Mouse (Mus musculus): Measurements from ENCODE around the gene Ncam1. TPM values are rescaled to one million over a fixed set of nuclear protein-coding genes. Genes with fewer than 3 reads are reported as not detected.

The Ncam1 gene
- polyA plus RNA-seq, 1 experiment from 2014 or later: 446 TPM

DNA sequence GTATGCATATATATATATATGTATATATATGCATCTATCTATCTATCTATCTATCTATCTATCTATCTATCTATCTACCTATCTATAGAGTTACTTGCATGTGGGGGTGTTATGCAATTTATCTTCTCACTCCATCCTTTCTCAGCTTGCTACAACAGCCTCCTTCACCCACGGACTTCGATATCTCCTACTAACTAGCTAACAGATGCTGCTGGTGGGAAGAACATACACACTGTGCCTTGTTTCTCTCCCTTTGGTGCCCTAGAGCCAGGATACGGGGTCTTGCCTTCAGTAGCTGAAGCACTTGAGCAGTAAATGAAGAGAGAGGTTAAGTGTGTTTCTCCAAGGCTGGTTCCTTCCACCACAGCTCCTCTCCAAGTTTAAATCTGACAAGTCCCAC is 289.6 kb downstream of the Ncam1 start:
- ATAC-seq (ENCODE audit: low FRiP score): no peak
- H3K27me3 ChIP-seq: no peaks in the 10 kb centered on the region
- H3K9me3 ChIP-seq: no peaks in the 10 kb centered on the region
- no peak overlapping the region for H3K4me3 ChIP-seq
- WGBS: 93% methylated on average over 3 of the region's 3 CpGs
- H3K4me1 ChIP-seq (replicated peaks): no peaks in the 10 kb centered on the region
- no peak overlapping the region for H3K27ac ChIP-seq
- H3K4me2 ChIP-seq: no peak overlapping the region
- peaks cover 74% of the 10 kb centered on the region for H3K36me3 ChIP-seq
- H3K9ac ChIP-seq: no peak overlapping the region

DNA sequence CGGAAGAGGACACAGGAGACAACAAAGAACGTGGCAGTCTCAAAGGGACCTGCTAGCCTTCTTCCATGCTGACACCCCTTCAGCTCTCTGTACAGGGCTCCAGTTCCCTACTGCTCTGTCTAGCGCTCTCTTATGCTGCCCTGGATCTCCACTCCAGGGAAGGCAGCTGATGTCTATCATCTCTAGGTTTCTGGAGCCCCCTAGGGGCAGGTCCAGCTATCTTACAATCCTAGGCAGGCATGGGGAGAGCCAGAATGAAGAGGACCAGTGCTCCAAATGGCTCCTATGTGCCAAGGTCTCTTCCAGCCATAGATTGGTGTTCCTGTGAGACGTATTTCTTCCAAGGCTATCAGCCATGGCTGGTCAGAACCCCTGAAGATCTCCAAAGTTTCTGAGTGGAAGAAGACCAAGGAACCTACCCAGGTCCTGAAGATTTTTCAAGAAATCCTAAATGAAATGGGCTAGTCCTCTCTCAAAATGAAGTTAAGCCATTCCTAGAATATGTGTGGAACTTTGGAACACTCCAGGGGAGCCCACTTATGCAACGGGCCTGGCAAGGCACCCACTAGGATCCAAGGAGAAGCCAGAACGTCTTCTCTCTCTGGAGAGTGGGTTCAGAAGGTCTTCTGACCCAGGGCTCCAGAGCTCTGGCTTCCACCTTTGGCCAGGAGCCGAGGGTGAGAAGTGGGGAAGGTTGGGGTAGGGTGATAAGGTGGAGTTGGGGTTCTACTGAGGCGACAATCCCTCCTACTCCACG is 290.7 kb downstream of the Ncam1 start:
- no peaks in the 10 kb centered on the region for H3K4me1 ChIP-seq (replicated peaks)
- no peak overlapping the region for H3K4me3 ChIP-seq
- no peaks in the 10 kb centered on the region for H3K27me3 ChIP-seq
- H3K36me3 ChIP-seq: peaks cover 75% of the 10 kb centered on the region
- 96% methylated on average over 9 of the region's 9 CpGs for WGBS
- H3K27ac ChIP-seq: no peak overlapping the region
- H3K9me3 ChIP-seq: no peaks in the 10 kb centered on the region
- H3K9ac ChIP-seq: no peak overlapping the region
- H3K4me2 ChIP-seq: no peak overlapping the region
- no peak for ATAC-seq (ENCODE audit: low FRiP score)

DNA sequence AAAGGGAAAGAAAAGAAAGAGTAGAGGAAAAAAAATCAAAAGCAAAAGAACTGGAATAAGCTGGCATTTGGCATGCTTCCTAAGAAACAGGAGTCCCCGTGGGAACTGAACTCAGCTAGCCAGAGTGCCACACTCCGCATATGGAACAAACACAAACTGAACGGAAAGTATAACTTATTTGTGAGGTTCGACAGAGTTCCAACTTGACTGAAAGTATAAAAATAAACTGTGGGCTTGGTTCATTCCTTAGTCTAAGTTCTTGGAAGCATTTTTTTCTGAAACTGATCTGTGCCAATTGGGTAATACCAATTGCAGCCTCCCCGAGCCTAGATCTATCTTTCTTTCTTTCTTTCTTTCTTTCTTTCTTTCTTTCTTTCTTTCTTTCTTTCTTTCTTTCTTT is 294.1 kb downstream of the Ncam1 start:
- Histone ChIP-seq H3K27ac (no peak overlapping the region), H3K9me3 (no peaks in the 10 kb centered on the region), H3K36me3 (peaks cover 54% of the 10 kb centered on the region), H3K9ac (no peak overlapping the region), H3K4me1 (replicated peaks) (no peaks in the 10 kb centered on the region), H3K27me3 (no peaks in the 10 kb centered on the region), H3K4me2 (no peak overlapping the region), H3K4me3 (no peak overlapping the region)
- 76% methylated on average over 5 of the region's 5 CpGs for WGBS
- ATAC-seq (ENCODE audit: low FRiP score): no peak

DNA sequence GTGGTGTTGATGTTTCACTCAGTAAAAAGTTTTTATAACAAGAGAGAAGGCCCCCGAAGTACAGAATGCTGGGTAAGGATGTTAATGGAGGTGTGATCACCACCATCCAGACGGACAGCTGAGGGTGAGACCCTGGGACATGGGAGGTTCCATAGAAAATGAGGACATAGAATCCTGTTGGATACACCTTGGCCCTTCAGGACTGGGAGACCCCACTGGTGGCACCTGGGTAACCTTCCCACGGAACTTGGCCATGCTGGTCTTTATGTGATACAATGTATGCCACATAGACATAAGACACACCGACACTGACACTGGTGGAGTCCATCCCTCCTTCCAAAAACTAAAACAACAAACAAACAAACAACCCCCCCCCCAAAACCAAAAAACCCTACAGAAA is 296.5 kb downstream of the Ncam1 start:
- no peak overlapping the region for H3K27ac ChIP-seq
- WGBS: 90% methylated on average over 4 of the region's 4 CpGs
- H3K36me3 ChIP-seq: peaks cover 31% of the 10 kb centered on the region
- H3K4me2 ChIP-seq: no peak overlapping the region
- no peaks in the 10 kb centered on the region for H3K4me1 ChIP-seq (replicated peaks)
- no peaks in the 10 kb centered on the region for H3K9me3 ChIP-seq
- no peak overlapping the region for H3K4me3 ChIP-seq
- no peak for ATAC-seq (ENCODE audit: low FRiP score)
- no peak overlapping the region for H3K9ac ChIP-seq
- no peaks in the 10 kb centered on the region for H3K27me3 ChIP-seq

DNA sequence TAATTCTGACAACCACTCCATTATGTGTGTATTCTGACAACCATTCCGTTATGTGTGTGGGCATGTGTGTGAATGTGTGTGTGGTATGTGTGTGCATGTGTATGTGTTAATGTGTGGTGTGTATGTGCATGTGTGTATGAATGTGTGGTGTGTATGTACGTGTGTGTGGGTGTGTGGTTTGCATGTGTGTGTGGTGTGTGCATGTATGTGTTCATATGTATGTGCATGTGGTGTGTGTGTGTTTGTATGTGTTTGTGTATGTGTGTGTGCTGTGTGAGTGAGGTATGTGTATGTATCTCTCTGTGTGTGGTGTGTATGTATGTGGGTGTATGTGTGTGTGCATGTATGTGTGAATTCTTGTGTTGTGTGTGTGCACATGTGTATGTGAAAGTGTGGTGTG is 298.8 kb downstream of the Ncam1 start:
- no peak overlapping the region for H3K27ac ChIP-seq
- no peak overlapping the region for H3K4me2 ChIP-seq
- WGBS: 92% methylated on average over 2 of the region's 2 CpGs
- no peak for ATAC-seq (ENCODE audit: low FRiP score)
- H3K9me3 ChIP-seq: no peaks in the 10 kb centered on the region
- peaks cover 8% of the 10 kb centered on the region for H3K36me3 ChIP-seq
- H3K4me1 ChIP-seq (replicated peaks): no peaks in the 10 kb centered on the region
- no peaks in the 10 kb centered on the region for H3K27me3 ChIP-seq
- no peak overlapping the region for H3K4me3 ChIP-seq
- no peak overlapping the region for H3K9ac ChIP-seq

DNA sequence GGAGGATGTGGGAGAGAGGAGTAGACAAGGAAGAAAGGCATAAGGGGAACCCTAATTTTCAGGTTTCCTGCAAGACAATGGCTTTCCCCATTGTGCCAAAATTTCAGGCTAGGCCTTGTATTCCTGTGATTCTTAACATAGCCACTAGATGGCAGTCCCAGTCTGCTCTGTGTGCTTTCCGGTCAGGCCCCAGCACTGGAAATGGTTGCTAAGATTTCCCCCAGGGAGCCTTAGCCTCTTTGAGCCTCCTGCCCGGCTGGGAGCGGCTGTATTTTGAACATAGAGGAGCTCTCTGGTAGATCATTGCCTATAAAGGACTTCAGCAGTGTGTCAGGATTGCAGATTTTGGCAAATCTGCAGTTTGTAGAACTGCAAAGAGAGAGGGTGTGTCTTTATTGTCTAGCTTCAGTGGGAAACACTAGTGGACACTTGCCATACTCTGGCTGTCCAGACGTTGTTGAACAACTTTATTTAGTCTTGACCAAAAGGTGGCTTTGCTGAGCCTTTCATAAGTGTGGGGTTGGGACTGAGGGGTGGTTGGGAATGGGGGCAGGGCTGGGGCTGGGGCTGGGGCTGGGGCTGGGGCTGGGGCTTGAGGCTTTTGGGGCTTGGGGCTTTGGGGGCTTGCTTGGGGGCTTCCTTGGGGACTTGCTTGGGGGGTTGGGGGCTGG is 304.6 kb downstream of the Ncam1 start:
- H3K36me3 ChIP-seq: no peaks in the 10 kb centered on the region
- H3K9ac ChIP-seq: no peak overlapping the region
- no peak overlapping the region for H3K27ac ChIP-seq
- 2% methylated on average over 4 of the region's 4 CpGs for WGBS
- peaks cover 8% of the 10 kb centered on the region for H3K4me1 ChIP-seq (replicated peaks)
- no peak overlapping the region for H3K4me3 ChIP-seq
- H3K9me3 ChIP-seq: no peaks in the 10 kb centered on the region
- H3K27me3 ChIP-seq: peaks cover 7% of the 10 kb centered on the region; the same call in 1 of the 2 replicates
- peak; percentile 54; the same call in 1 of the 2 replicates for ATAC-seq (ENCODE audit: low FRiP score)
- peak overlapping the region; percentile 31; the same call in 1 of the 2 replicates for H3K4me2 ChIP-seq

DNA sequence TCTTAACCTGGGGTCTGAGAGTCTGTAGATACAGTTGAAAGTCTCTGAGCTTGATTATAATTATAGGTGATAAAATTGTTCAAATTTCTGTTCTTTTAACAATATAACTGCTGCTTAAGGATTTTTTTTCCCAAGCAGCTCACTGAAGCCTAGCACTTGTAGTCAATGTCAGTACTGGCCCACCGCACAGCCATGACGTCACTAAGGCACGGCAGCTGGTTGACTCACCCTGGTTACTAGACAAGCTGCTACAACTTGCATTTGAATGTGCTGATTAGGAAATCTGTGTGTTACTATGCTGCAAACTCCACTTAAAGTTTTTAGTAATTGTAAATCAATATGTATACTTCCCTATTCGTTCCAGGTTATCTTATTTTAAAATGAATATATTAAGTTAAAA is 308.1 kb downstream of the Ncam1 start:
- Histone ChIP-seq H3K36me3 (no peaks in the 10 kb centered on the region), H3K27ac (no peak overlapping the region), H3K4me1 (replicated peaks) (peaks cover 15% of the 10 kb centered on the region), H3K4me3 (no peak overlapping the region), H3K27me3 (peaks cover 18% of the 10 kb centered on the region), H3K9me3 (no peaks in the 10 kb centered on the region), H3K4me2 (no peak overlapping the region), H3K9ac (no peak overlapping the region)
- WGBS: 83% methylated on average over 4 of the region's 4 CpGs
- ATAC-seq (ENCODE audit: low FRiP score): no peak

DNA sequence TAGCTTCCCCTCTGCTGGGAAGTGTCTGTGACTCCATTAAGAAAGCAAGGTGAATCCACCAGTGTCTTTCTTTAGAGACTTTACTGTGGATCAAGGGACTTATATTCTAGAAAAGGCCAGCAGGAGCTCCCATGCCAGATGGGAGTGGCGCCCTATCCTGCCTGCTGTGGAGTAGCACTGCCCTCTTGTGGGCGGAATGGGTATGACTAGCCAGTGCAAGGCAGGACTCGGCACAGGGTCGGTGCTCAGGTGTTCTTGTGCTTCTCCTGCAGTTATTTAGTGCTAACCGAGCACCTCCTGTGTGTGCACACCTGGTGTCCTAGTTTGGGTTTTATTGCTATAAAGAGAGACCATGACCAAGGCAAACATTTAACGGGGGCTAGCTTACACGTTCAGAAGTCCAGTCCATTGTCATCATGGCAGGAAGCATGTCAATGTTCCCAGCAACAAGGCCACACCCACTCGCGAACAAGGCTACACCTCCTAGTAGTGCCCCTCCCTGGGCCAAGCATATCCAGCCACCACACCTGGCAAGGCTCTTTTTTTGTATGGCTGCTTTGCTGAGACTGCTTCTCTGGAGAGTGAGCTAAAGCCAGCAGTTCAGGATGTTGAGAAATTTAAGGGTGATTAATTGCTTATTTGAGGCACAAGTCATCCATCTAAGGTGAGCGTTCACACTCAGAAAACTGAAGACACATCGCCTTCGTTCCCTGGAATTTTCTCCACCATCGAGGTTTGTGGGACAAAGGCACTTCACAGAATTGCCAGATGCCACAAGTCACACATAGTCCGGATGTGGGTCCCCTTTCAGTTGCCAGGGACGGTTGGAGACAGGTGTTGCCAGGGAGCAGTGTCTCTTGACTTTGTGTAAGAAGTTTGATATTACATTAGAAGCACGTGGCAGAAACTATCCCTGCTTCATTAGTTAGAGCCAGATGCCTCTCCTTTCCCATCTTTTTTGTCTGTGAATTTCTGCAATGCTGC is 309.5 kb downstream of the Ncam1 start:
- Histone ChIP-seq H3K27me3 (peaks cover 20% of the 10 kb centered on the region), H3K9ac (no peak overlapping the region), H3K4me1 (replicated peaks) (peaks cover 16% of the 10 kb centered on the region), H3K4me2 (peak overlapping the region; percentile 42), H3K4me3 (no peak overlapping the region; the same call in 1 of the 2 replicates), H3K27ac (no peak overlapping the region), H3K36me3 (no peaks in the 10 kb centered on the region), H3K9me3 (no peaks in the 10 kb centered on the region)
- WGBS: 34% methylated on average over 16 of the region's 16 CpGs
- ATAC-seq (ENCODE audit: low FRiP score): peak; percentile 60

DNA sequence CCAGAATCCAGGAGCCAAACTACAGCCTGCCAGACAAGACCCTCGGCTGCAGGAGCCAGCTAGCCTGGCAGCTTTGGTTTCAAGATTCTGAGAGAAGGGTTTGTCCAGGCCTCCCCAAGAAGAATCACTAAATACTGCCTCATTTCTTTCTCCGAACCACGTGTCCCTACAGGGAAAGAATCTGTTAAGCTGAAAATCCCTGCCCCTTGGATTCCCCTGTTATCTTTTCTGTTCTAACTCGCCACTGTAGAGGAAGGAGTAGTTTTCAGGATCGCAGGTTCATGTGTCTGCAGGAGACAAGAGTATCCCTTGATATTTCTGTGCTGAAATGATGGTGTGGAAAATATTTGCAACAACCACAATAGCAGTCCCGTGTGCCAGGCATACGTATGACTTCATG is 310.5 kb downstream of the Ncam1 start:
- WGBS: 79% methylated on average over 7 of the region's 7 CpGs
- Histone ChIP-seq H3K4me1 (replicated peaks) (peaks cover 18% of the 10 kb centered on the region), H3K9ac (no peak overlapping the region), H3K27ac (no peak overlapping the region), H3K4me3 (no peak overlapping the region), H3K27me3 (peaks cover 21% of the 10 kb centered on the region), H3K36me3 (no peaks in the 10 kb centered on the region), H3K4me2 (no peak overlapping the region), H3K9me3 (no peaks in the 10 kb centered on the region)
- no peak for ATAC-seq (ENCODE audit: low FRiP score)

DNA sequence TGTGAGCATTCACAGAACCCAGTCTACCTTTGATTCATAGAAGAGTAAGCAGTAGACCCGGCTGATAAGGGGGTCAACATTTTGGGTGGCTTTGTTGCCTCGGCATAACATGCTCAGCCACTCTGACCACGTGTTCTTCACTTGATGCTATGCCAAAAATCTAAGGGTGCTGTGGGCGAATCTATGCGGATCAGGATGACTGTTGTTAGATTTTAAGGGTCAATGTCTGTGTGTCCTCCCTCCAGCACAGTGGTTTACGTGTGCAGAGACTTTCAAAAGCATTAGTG is 311.1 kb downstream of the Ncam1 start:
- Histone ChIP-seq H3K9ac (no peak overlapping the region), H3K36me3 (no peaks in the 10 kb centered on the region), H3K4me2 (no peak overlapping the region), H3K4me3 (no peak overlapping the region), H3K27ac (no peak overlapping the region), H3K9me3 (no peaks in the 10 kb centered on the region), H3K4me1 (replicated peaks) (peaks cover 20% of the 10 kb centered on the region), H3K27me3 (peaks cover 26% of the 10 kb centered on the region)
- WGBS: 87% methylated on average over 6 of the region's 6 CpGs
- no peak for ATAC-seq (ENCODE audit: low FRiP score)

DNA sequence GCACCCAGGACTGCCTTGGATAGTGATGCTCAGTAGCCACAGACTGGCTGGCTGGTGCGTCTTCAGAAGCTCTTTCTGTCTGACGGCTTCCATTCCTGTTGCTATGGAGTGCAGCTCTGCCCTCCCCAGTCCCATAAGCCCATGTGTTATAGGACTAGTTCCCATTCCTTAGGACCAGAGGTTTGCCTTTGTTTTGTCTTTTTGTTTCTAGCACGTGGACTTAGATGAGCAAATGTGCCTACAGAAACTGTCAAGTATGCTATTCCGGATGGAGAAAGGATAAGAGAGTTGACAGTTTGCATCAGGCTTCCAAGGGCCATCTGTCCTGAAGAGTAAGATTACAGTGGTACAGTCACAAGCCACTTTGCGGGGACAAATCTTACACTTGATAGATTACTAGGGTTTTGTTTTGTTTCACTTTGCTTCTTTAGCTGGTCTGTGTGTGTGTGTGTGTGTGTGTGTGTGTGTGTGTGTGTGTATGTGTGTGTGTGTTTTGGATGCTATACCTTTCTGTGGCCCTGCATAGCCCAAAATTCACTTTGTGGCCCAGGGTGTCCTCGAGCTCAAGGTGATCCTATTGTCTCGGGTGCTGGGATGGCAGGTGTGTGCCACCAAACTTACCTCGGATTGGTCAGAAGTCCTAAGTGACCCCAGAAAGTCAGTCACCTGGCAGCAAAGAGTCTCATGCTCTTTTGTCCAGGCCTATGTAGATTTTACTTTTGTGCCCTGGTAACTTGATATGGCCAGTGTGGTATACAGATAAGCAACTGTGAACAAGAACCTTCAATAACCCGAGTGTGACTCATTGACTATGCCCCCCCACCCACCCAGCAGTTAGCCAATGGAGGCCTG is 311.7 kb downstream of the Ncam1 start:
- 65% methylated on average over 9 of the region's 9 CpGs for WGBS
- Histone ChIP-seq H3K36me3 (no peaks in the 10 kb centered on the region), H3K4me1 (replicated peaks) (peaks cover 20% of the 10 kb centered on the region), H3K27ac (no peak overlapping the region), H3K4me3 (no peak overlapping the region), H3K4me2 (peak overlapping the region; percentile 72; the same call in 1 of the 2 replicates), H3K9me3 (no peaks in the 10 kb centered on the region), H3K9ac (no peak overlapping the region), H3K27me3 (peaks cover 26% of the 10 kb centered on the region)
- ATAC-seq (ENCODE audit: low FRiP score): no peak

Measured in hindbrain, embryonic 13.5 days (tissue).